Mouse (Mus musculus) small intestine, adult 2 months (tissue): ENCODE measurements around the gene Lrp3.

Source experiments
- CTCF ChIP-seq: fragments of 200-500 bp; IDR thresholded peaks from 2 replicates; pipeline ENCODE4 v1.5.1; 2012; ENCODE audit warnings: low read depth, mild to moderate bottlenecking, control low read depth, inconsistent platforms, low read length, moderate library complexity, mixed read lengths; ENCODE audit not compliant: insufficient replicate concordance, insufficient read length; ENCODE audit errors: extremely low read depth
- POLR2A ChIP-seq: fragments of 200-500 bp; IDR thresholded peaks from 2 replicates; pipeline ENCODE4 v1.6.1; 2012; ENCODE audit warnings: low read depth, mild to moderate bottlenecking, control low read depth, inconsistent platforms, low read length, moderate library complexity

DNA sequence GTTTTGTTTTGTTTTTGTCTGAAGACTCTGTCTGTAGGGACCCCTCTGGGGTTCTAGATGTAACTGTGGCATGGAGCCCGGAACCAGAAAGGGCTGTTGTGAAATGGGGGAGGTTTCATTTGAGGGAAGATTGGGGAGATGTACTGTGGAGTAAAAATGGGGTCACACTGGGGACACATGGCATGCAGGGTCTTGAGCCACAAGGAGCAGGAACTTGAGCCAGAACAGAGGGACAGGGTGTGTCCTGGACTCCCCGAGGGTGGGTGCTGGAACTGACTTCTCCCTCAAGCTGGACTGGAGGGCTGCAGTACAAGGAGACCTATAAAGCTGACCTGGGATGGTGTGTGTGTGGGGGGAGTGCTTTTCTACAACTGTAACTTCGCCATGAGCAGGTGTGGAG lies 57.8 kb downstream of the Lrp3 start:
- TF ChIP-seq POLR2A (no peak), CTCF (no peak)
